Mouse (Mus musculus): Measurements from ENCODE around the gene Pnp. TPM values are rescaled to one million over a fixed set of nuclear protein-coding genes. Genes with fewer than 3 reads are reported as not detected.
A peak's percentile ranks its signal among the peaks of the same experiment; 100 is the strongest.
"Not testable (repeated sequence)": the region's sequence is repeated elsewhere in the genome, so short reads cannot be mapped to it uniquely, and the experiment has no call there.

Pnp gene
- total RNA-seq, 2 experiments from 2014 or later: 13.0 to 17.4 TPM

GRCm38 (mm10) chr14:50929951-50930350 lies 931 bp upstream of the Pnp start:
- DNase-seq (ENCODE audit: extremely low spot score in 1 of 2, low spot score in 1 of 2): no peak

DNA sequence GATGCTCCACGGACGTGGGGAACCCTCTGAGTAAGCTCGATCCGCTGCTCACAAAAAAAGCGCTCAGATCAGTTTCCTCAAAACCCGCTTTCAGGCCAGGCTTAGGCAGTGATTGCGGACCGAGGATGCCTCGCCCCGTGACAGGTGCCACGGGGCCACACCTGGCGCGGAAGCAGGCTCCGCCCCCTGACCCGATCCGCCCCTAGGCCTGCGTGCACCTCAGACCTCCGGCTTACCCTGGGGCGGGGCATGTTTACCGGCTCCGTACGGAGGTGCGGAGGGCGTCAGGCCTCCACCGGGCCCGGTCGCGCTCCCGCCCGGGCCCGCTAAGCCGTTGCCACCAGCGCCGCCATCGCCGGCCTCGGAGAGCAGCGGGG lies 517 bp upstream of the Pnp start:
- DNase-seq (ENCODE audit: extremely low spot score in 1 of 2, low spot score in 1 of 2): peak in 1 of 2 experiments; percentile 34

- DNase-seq (ENCODE audit: extremely low spot score in 1 of 2, low spot score in 1 of 2): no peak
Measured at GRCm38 (mm10) chr14:50931493-50932020, 675 bp downstream of the Pnp start.

- no peak for DNase-seq (ENCODE audit: extremely low spot score in 1 of 2, low spot score in 1 of 2)
Measured at GRCm38 (mm10) chr14:50936649-50937048, 5.8 kb downstream of the Pnp start.

DNA sequence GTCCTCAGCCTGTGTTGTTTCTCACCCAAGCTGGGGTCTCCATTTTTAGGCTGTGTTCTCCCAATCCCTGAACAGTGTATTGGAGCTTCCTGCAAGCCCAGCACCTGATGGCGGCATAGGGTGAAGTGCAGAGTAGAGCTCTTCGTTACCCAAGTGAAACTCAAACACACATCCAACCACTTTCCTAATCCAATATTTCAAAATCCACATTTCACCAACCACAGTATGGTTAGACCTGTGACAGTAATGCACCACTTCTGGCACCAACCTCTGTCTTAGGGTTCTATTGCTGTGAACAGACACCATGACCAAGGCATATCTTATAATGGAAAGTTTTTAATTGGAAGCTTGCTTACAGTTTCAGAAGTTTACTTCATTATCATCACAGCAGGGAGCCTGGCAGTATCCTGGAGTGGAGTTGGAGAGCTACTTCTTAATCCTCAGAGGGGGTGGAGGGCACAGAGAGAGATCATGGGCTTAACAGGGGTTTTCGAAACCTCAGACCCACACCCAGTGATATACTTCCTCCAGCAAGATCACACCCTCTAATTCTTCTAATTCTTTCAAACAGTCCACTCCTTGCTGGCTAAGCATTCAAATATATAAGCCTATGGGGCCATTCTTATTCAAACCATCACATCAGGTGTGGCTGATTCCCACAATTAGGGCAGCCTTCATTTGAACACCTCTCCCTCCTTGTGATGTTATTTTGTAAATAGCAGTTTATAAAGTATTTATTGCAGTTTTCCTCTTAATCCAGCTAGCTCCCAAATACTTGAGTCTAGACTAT lies 7.4 kb downstream of the Pnp start:
- no peak for DNase-seq (ENCODE audit: extremely low spot score in 1 of 2, low spot score in 1 of 2)

DNA sequence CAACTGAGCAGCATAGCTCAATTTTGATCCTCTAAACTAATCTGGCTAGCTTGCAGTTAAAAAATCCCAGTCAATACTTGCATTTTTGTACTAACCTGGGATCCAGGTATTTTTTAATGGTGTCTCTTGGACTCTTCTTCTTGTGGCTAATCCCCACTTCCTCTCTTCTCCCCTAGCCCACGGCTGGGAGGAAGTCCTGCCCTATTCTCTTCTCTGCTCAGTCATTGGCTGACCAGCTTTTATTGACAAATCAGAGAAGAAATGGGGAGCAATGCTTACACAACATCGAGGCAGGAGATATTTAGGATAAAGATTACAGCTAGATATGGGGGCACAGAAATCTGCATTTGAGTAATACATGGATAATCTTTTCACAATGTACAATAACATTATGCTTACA lies 8.1 kb downstream of the Pnp start:
- no peak for DNase-seq (ENCODE audit: extremely low spot score in 1 of 2, low spot score in 1 of 2)

DNA sequence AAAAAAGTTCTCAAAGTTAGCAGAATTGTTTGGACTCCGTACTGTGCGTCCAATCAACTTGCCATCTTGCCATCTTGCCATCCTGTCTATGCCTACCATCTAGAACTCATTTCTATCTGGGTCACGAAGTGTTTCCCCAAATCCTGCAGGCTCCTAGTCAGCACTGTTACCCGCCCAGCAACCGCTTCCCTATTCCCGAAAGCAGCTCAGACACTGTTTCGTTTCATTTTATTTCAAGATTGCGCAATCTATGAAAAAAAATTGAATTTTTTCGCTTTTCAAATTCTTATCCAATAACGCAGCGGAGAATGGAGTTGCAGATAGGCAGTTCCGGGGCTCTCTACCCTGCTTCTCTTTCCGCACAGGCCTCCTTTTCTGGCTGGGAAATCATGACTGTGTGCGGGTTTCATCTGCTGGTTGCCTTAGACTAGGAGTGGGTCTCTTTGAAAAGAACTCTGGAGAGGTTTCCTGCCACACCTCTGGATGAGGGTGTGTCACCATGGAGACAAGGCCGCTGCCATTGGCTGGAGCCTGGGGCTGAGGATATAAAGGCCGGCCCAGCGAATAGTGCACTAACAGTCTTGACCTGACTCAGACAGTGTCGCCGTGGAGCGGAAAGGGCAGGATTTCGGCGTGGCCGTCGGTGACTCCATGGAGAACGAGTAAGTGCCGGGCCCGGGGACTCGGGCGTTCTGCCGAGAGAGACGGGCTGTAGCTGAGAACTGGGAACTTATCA lies 13.2 kb downstream of the Pnp start, which contains the start of gene Gm49342:
Gene Gm49342 (plus strand): TSS at position 586 of the 736 bp plus-strand sequence.
- peak; percentile 81 to 82 for DNase-seq (ENCODE audit: extremely low spot score in 1 of 2, low spot score in 1 of 2)

DNA sequence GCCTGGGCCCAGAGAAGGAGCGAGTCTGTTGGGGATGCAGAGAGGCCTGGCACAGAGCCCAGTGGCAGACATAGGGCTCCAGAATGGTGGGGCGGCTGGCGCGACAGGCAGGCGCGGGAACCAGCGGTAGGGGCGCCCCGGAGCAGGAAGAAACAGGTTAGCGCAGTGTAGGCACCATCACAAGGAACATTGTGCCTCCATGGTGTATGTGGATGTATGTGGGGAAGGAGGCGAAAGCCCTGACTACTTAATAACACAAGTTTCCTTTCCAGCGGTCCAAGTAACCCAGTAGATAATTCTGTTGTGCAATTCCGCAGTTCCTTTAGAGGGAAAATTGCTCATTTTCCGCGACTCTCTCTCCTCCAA lies 13.8 kb downstream of the Pnp start:
- not testable (repeated sequence) for DNase-seq (ENCODE audit: extremely low spot score in 1 of 2, low spot score in 1 of 2)

DNA sequence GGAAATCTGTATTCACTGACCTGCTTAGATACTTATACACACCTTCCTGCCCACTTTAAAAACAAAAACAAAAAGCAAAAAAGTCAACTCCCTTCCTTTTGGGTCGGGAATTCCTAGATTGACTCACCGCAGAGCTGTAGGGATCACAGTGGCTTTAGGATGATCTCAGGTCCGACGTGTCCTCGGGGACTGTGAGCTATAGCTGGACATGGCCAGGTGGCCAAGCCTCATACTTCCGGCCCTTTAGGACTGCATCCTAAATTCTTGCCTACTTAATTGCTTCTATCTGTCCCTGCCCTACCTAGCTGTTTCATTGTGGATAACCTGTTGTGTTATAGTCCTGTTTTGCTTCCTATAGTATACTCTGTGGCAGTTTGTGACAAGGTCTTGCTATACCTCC lies 14.2 kb downstream of the Pnp start:
- not testable (repeated sequence) for DNase-seq (ENCODE audit: extremely low spot score in 1 of 2, low spot score in 1 of 2)

- not testable (repeated sequence) for DNase-seq (ENCODE audit: extremely low spot score in 1 of 2, low spot score in 1 of 2)
Measured at GRCm38 (mm10) chr14:50945526-50945925, 14.6 kb downstream of the Pnp start.

GRCm38 (mm10) chr14:50955487-50955886 lies 24.6 kb downstream of the Pnp start:
- no peak for DNase-seq (ENCODE audit: extremely low spot score in 1 of 2, low spot score in 1 of 2)

DNA sequence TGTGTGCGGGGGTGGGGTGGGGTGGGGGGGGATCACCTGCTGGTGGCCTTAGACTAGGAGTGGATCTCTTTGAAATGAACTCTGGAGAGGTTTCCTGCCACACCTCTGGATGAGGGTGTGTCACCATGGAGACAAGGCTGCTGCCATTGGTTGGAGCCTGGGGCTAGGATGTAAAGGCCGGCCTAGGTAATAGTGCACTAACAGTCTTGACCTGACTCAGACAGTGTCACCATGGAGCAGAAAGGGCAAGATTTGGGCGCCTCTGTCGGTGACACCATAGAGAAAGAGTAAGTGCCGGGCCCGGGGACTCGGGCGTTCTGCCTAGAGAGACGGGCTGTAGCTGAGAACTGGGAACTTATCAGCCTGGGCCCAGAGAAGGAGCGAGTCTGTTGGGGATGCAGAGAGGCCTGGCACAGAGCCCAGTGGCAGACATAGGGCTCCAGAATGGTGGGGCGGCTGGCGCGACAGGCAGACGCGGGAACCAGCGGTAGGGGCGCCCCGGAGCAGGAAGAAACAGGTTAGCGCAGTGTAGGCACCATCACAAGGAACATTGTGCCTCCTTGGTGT lies 25.1 kb downstream of the Pnp start, which contains the start of gene Pnp2:
Gene Pnp2 (plus strand): TSS at position 51 of the 567 bp plus-strand sequence.
- DNase-seq (ENCODE audit: extremely low spot score in 1 of 2, low spot score in 1 of 2): peak in 1 of 2 experiments; percentile 23

- not testable (repeated sequence) for DNase-seq (ENCODE audit: extremely low spot score in 1 of 2, low spot score in 1 of 2)
Measured at GRCm38 (mm10) chr14:50956724-50957123, 25.8 kb downstream of the Pnp start.

- not testable (repeated sequence) for DNase-seq (ENCODE audit: extremely low spot score in 1 of 2, low spot score in 1 of 2)
Measured at GRCm38 (mm10) chr14:50957146-50957545, 26.3 kb downstream of the Pnp start.

DNA sequence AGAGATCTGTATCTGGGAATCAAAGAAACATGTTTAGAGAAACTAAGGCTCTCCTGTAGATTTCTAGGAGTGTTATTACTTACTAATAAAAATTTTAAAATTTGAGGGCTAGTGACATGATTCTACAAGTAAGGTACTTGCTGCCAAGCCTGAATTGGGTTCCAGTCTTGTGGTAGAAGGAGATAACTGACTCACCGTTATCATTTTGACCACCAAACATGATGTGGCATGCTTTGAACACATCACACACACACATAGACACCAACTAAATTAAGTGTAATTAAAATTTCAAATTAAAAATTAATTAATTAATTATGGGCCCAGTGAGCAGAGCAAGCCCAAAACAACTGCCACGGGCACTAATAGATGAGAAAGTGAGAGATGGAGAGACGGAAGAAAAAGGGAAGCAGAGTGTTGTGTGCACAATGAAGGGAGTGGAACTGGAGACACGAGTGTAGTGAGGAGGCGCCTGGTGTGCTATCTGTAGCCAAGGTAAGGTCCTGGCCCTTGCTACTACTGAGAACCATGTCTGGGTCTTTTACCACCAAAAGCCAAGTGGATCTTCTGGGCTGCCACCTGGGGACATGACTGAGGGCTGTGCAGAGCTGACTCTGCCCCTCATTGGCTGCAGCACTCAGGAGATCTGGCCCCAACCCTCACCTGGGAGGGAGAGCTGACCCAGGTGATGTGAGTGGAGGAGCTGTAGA lies 27.6 kb downstream of the Pnp start:
- DNase-seq (ENCODE audit: extremely low spot score in 1 of 2, low spot score in 1 of 2): not testable (repeated sequence)

DNA sequence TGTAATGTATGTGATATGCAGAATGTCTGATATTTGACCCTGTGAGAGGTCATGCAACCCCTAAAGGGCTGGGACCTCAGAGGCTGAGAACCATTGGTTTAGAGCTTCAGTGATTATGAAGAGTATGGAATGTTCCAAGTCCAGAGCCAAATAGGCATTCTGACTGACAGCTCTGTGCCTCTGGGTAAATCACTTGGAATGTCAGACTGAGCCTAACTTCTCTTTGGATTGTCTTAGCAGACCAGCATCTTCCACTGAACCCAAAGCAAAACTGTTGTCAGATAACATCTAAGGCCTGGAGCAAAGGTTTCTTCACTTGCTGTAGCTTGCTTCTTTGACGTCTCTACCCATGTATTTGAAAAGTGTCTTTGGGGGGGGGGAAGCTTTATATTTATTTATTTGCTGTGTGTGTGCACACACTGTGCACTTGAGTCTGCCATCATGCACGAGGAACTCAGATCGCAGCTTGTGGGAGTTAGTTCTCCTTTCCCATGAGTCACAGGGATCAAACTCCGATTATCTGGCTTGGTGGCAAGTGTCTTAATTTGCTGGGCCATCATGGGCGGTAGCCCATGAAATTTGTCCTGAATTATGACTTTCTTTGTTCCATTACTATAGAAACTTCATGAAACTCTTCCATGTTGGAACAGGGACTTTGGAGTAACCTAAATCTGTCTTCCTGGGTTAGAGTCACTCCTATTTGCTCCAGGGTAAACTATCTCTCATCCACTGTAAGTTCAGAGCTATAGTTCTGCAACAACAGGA lies 37.5 kb downstream of the Pnp start:
- DNase-seq (ENCODE audit: extremely low spot score in 1 of 2, low spot score in 1 of 2): no peak

GRCm38 (mm10) chr14:50969041-50969440 lies 38.2 kb downstream of the Pnp start:
- DNase-seq (ENCODE audit: extremely low spot score in 1 of 2, low spot score in 1 of 2): no peak

- no peak for DNase-seq (ENCODE audit: extremely low spot score in 1 of 2, low spot score in 1 of 2)
Measured at GRCm38 (mm10) chr14:50969558-50970544, 39.0 kb downstream of the Pnp start.

Data from layer of hippocampus, postnatal 25 days (tissue).